Mouse (Mus musculus) heart, adult 2 months (tissue): Measurements from ENCODE around the gene Trip6.

ENCODE experiments used
- CTCF ChIP-seq: fragments of 200-600 bp; IDR thresholded peaks from 2 replicates; pipeline ENCODE4 v1.8.1; 2022; ENCODE audit warnings: antibody characterized with exemption, mild to moderate bottlenecking, moderate library complexity
- EP300 ChIP-seq: fragments of 200-500 bp; IDR thresholded peaks from 2 replicates; pipeline ENCODE4 v1.6.1; 2011; ENCODE audit warnings: low read depth, low read length, control low read depth; ENCODE audit not compliant: insufficient read depth

DNA sequence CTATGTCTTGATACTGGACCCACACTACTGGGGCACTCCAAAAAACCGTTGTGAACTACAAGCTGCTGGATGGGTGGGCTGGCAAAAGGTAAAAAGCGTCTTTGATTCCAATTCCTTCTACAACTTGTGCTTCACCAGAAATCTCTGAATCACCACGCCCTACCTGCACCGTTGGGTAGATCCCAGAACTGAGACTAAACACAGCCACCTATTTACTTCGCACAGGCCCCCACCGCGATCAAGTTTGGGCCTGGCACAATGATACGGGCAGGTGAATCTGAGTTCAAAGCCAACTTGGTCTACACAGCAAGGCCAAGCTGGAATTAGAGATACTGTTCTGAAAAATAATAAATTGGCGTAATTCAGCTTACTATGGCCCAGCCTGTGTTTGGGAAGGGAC, 18.9 kb downstream of the Trip6 start:
- TF ChIP-seq EP300: no peak
- no peak for TF ChIP-seq CTCF
